Mouse (Mus musculus) heart, adult 18-20 months (tissue): Measurements from ENCODE around the gene Apbb1. TPM values are rescaled to one million over a fixed set of nuclear protein-coding genes. Genes with fewer than 3 reads are reported as not detected.

ENCODE experiments used
- DNase-seq, 2 experiments: peaks; one replicate each; pipeline ENCODE4 v3.0.0; 2021 to 2022; ENCODE audit warnings: mixed read lengths in 1 of 2
- total RNA-seq, 2 experiments: library from RNA; stranded (reverse); gene quantifications; 2 replicates each; pipeline ENCODE4 v1.2.3; 2021

Apbb1 gene
- total RNA-seq, 2 experiments from 2014 or later: 119 to 124 TPM

- no peak for DNase-seq
Observed at GRCm38 (mm10) chr7:105570756-105571155, 10.7 kb downstream of the Apbb1 start.

DNA sequence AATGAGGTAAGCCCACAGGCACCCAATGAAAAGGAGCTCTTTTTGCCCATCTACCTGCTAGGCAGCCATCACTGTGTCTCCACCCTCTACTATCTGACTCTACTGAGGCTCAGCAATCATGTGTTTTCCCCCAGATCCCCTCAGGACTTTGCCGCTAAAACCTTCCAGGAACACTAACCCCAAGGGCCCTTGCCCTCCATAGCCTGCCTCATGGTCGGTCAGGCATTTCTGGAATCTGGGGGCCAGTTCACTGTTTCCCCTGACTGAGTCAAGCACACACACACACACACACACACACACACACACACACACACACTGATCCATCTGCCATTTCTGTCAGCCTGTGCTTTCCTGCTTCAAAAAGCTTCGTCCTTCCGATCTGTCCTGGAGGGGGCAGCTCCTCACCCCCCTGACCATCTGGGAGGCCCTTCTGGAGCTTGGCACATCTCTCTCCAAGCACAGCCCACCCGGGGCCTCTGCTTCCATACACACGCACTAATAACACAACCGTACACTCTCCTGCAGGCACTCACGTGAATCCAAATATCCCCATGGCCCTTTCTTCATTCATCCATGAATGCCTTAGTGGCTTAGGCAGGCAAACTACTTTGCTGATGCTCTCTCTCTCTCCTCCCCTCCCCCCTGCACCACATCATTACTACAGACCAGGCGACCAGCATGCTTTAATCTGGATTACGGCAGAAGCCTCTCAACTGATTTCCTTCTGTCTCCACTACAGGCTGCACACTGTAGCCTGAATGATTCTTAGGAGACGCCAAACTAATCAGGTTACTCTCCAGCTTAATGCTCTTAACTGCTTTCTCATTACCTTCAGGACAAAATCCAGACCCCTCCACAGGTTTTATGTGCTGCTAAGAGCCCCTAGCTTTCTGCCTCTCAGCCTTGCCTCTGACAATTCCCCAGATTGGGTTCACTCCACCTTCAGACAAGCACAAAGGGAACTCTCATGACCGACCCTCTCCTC lies 11.6 kb downstream of the Apbb1 start:
- DNase-seq: no peak

DNA sequence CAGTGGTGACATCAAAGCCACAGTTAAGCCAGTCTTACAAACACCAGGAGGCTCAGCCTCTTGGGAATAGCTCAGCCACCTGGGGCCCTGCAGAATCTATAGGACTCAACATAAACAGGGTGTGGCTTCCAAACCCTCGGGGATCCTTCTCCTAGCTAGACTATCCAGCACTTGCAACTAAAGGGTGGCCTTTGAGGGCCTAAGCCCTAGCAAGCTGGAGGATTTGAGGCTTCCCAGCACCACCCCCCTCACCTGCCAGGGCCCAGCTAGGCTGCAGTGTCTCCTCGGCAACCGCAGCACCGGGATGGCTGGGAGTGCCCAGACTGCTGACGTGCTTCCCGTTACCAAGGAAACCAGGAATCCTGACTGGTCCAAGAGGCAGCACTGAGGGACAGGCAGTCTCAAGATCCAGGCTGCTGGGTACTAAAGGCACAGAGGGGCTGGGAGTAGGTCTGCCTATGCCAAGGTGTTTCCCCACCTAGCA lies 12.4 kb downstream of the Apbb1 start:
- peak in 1 of 2 experiments; percentile 23 for DNase-seq

DNA sequence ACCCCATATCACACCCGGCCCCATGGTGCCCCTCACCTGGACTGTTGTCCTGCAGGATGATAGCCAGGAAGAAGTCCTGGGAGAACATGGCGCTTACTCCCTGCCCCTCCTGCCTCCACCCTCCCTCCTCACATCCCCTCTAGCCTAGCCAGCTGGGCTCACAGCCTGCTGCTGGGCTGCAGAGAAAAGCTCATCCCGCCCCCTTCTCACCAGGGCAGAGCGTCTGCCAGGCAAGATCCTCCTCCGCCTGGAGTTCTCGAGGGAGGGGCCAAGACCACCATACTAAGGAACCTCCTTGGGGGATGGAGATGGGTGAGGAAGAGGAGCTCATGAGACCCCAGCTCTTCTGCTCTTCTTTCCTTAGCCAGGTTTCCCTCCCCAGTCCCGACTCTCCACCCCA lies 12.9 kb downstream of the Apbb1 start:
- no peak for DNase-seq

DNA sequence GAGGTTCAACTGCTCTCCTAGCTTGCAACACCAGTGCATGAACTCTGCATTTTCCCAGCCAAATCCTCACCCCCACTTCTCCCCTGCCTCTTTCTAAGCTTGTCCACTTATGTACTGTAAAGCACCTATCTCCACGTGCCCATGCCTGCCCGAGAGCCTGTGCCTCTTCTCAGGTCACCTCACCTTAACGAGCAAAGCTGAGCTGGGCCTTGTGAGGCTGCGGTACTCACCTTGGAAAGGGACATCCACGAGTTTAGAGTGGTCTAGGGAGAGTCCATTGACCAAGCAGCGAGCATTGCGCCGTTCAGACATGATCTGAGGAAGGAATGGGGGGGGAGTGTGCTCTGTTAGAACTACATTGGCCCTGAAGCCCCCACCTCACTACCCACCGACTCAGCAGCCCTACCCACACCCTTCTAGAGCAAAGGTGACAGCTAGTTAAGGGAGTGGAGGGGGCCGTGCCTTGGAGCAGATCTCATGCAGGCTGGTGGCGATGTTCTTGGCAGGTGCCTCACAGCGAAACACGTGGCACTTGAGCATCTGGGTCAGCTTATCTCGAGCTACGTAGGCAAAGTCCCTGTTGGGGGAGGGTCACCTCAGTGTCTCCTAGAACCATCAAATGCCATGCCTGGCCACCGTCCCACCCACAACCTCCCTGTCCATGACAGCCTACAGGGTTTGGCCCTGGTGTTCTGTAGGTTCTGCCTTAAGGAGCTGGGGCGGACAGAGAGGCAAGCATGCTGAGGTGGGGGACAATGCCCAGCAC lies 16.2 kb downstream of the Apbb1 start:
- peak; percentile 74 to 85 for DNase-seq

DNA sequence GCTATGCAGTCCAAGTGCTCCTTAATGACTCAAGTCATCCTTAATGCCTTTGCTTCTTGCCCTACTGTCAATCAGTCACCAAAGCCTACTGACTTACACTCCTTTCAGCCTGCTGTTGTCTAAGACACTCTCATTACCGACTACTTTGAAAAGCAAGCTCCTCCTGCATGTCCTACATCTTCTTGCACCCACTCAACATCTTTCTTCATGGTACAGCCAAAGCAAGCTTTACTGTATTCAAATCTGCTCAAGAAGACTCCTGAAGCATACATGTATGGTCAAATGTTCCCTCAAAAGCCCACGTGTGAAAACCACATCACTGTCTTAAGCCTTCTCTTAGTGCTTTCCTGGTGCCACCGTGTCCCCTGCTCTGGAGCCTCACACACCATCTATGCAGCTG lies 18.1 kb downstream of the Apbb1 start:
- no peak for DNase-seq

- no peak for DNase-seq
Observed at GRCm38 (mm10) chr7:105562317-105562716, 19.1 kb downstream of the Apbb1 start.

DNA sequence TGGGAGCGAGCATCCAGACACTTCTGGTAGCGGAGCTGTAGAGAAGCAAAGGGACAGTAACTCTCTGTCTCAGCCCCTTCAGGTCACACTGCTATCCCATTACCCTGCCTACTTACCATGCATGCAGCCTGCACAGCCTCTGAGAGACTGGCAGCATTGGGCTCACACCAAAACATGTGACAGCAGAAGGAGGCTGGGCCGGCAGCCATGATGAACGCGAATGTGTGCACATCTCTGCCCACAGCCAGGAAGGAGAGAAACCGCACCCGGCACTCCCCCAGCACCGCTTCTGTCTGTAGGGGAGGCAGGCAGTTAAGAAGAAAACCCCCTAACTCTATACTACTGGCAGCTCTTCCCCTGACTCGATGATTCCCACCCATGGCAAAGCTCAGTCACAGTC lies 22.4 kb downstream of the Apbb1 start:
- DNase-seq: no peak

DNA sequence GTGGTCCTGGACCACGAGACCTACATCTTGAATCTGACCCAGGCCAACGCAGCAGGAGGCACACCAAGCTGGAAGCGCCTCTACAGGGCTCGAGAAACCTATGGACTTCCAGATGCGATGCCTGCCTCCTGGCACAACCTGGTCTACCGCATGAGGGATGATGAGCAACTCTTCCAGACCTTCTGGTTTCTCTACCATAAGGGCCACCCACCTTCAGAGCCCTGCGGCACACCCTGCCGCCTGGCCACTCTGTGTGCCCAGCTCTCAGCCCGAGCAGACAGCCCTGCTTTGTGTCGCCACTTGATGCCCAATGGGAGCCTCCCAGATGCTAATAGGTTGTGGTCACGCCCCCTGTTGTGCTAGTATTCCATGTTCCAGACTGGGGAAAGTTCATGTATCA lies 23.8 kb downstream of the Apbb1 start:
- no peak for DNase-seq

- peak in 1 of 2 experiments; percentile 17 for DNase-seq
Observed at GRCm38 (mm10) chr7:105556406-105556805, 25.0 kb downstream of the Apbb1 start.

DNA sequence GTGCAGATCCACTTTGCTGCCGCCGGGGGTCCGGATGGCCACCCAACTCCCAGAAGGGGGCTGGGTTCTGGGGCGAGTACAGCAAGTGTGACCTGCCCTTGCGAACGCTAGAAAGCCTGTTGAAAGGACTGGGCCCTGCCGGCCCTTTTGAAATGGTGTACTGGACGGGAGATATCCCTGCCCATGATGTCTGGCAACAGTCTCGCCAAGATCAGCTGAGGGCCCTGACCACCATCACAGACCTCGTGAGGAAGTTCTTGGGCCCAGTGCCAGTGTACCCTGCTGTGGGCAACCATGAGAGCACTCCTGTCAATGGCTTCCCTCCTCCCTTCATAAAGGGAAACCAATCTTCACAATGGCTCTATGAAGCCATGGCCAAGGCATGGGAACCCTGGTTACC lies 25.9 kb downstream of the Apbb1 start:
- DNase-seq: peak in 1 of 2 experiments; percentile 47

DNA sequence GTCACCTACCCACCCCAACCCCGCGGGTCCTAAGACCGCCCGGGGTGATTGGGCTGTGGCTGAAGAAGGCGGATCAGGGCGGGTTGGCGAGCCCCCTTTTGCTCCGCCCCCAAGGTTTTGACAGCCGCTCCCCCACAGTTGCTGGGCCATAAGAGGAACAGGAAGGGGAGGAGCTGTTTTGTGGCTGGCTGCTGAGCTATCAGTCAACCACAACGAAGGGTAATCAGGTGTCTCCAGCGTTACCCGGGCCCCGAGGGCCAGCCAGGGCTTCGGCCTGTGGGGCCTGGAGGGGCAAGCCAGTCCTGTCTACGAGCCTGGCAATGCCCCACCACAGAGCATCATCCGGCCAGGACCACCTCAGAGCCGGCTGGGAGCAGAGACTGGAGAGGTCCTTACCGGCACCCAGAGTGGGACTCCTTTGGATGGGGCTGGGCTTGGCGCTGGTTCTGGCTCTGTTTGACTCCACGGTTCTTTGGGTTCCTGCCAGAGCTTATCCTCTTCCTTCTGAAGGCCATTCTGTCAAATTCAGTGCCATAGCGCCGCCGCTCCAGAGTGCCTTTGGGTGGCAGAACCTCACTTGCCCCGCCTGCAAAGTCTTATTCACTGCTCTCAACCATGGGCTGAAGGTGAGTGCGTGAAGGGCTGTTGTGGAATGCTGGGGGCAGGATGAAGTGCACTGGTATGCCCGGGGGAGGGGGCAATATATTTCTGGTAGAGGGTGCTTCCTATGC lies 27.1 kb downstream of the Apbb1 start, which contains the start of gene Smpd1:
Gene Smpd1 (plus strand): TSS at position 149 of the 731 bp plus-strand sequence.
- peak; percentile 93 to 96 for DNase-seq

GRCm38 (mm10) chr7:105553456-105554211 lies 27.8 kb downstream of the Apbb1 start:
- DNase-seq: peak in 1 of 2 experiments; percentile 27

DNA sequence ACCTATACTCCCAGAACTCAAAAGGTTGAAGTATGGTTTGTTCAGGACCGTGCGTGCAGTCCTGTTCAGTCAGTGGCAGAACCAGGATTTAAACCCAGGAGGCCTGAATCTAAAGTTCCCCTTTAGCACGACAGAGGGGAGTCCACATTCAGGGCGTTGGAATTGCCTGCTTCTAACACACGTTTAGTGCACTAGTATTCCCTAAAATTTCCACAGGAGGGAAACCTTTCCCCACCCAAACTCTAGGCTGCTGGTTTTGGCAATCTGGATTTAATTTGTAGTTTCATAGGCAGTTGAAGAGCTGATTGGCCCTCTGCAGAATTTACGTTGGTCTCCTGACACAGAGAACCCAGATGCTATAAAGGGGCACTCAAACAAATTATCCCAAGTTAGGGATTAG lies 32.4 kb downstream of the Apbb1 start:
- peak in 1 of 2 experiments; percentile 29 for DNase-seq

DNA sequence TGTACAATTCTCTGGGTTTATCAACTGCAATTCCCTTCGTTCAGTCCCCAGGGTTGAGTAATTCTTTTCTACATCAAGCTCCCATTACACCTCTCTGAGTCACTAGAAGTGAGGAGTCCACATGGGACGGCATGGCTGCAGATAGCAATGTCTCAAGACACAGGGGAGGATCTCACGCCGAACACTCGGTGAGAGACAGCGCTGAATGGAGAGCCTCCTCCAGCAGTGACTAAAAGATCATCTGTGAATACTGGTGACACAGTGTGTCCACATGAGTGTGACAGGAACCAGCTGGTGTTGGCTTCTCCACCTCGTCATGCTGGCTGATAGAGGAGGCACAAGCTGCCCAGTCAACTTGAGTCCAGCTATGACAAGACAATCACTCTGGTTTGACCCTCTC lies 33.5 kb downstream of the Apbb1 start:
- DNase-seq: no peak

DNA sequence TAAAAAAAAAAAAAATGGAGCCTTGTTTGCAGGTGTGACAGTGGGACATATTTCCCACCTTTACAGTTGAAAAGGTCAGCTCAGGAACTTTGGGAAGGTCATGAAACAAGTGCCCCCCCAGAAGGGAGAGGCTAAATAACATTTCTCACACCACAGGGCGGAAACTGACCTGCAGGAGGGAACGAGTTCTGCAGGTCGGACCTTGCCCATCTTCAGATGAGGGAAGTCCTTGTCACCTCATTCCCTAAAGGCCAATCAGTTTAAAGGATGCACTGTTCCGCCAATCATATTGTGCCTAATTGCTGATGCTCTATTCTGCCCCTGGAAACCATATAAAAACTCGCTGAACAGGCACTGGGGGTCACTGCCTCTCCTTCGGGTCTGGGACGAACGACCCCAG lies 35.5 kb downstream of the Apbb1 start:
- no peak for DNase-seq

DNA sequence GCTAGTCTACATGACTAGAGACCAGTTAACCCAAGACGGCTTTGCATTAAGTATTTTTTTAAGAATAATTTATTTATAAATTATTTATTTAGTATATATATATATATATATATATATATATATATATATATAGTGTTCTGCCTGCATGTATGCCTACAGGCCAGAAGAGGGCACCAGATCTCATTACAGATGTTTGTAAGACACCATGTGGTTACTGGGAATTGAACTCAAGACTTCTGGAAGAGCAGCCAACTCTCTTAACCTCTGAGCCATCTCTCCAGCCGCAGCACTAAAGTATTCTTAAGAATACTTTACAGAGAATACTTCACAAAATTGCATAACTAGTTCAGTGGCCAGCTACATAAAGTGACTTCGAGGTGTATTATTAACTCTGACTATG lies 47.3 kb downstream of the Apbb1 start:
- DNase-seq: peak in 1 of 2 experiments; percentile 7

DNA sequence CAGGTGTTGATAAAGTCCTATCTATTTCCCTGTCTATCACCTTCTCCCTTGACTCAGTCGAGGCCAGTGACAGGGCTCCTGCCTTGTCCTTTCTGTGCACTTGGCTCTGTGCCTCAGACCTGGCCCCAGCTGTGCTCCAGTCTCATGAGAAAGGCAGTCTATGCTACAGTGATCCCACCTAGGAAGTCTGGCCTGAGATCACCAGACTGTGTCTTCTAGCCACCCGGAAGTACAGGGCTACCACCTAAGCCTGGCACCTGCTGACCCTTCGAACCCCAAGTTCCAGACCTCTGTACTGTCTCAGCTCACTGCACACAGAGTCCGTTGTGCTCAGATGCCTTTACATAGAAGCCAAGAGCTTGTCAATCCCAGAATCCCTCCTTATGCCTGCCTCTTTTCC lies 53.4 kb downstream of the Apbb1 start:
- no peak for DNase-seq

DNA sequence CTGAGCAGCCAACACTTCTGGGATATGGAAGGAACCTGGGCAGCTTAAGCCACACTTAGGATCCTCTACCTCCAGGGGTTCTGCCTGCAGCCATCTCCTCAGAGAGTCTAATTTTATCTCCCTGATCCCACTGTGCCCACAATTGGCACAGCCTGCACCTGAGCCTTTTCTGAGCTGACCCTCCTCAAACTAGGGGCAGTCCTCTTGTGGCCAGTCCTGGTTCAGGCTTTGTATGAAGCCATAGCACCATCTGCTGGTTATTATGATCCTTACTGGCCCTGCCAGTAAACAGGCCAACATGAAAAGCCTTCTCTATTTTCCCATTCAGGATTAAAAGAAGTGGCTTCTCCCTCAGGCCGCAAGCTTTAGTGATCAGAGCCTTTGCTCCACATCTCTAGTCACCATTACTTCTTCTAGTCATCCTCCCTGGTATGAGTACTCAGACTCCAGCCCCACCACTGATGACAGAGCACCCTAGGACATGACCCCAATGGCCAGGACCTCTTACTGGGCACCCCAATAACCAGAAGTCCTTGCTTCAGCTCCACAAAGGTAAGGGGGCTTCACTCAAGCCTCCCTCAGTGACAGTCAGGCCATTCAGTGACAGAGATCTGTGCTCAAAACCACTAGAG lies 54.0 kb downstream of the Apbb1 start:
- DNase-seq: peak; percentile 15 to 47

DNA sequence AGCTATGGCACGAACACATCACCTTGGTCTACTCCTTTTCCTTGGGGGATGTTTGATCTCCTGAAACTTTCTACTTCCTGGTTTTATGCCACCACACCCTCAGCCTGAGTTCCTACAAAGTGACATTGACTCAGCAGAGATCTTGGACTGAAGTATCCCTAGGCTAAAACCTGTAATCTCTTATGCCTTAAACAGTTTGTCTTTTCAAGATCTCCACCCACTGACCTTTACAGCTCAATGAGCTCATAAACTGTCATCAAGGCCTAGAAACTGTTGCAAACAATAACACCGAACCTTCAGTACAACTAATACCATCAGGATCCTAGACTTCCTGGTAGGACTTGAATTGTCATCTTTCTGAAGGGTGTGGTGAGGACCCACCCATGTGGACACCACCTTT lies 57.2 kb downstream of the Apbb1 start:
- no peak for DNase-seq

GRCm38 (mm10) chr7:105520201-105520600 lies 61.3 kb downstream of the Apbb1 start:
- DNase-seq: no peak
